Mouse (Mus musculus) neural tube, embryonic 14.5 days (tissue): ENCODE results near the gene Paqr8. TPM values are rescaled to one million over a fixed set of nuclear protein-coding genes. Genes with fewer than 3 reads are reported as not detected.
A peak's percentile ranks its signal among the peaks of the same experiment; 100 is the strongest.
"Not testable (repeated sequence)": the region's sequence is repeated elsewhere in the genome, so short reads cannot be mapped to it uniquely, and the experiment has no call there.

Source experiments
- ATAC-seq: fragments of 200-750 bp; cut with Nextera tagmentation; 2 replicates; pipeline ENCODE4 v1.8.0; 2017; ENCODE audit warnings: low read depth, mild to moderate bottlenecking, moderate TSS enrichment, moderate library complexity
- H3K27ac ChIP-seq: fragments of 300-500 bp; sonication (generic); 2 replicates; pipeline ENCODE4 v1.5.1; 2014; ENCODE audit warnings: low read depth, mild to moderate bottlenecking, control low read depth, low read length, moderate library complexity, mixed read lengths
- H3K27me3 ChIP-seq: fragments of 300-500 bp; sonication (generic); 2 replicates; pipeline ENCODE4 v1.6.1; 2014; ENCODE audit warnings: low read length; ENCODE audit not compliant: control insufficient read depth, insufficient read depth
- H3K36me3 ChIP-seq: fragments of 300-500 bp; sonication (generic); 2 replicates; pipeline ENCODE4 v1.6.1; 2014; ENCODE audit warnings: low read length, mixed read lengths; ENCODE audit not compliant: control insufficient read depth, insufficient read depth
- H3K4me1 ChIP-seq: fragments of 300-500 bp; sonication (generic); 2 replicates; pipeline ENCODE4 v1.6.1; 2014; ENCODE audit warnings: low read length; ENCODE audit not compliant: control insufficient read depth, insufficient read depth
- H3K4me2 ChIP-seq: fragments of 300-500 bp; sonication (generic); 2 replicates; pipeline ENCODE4 v1.6.1; 2014; ENCODE audit warnings: mild to moderate bottlenecking, low read depth, low read length, control low read depth
- H3K4me3 ChIP-seq: fragments of 300-500 bp; sonication (generic); 2 replicates; pipeline ENCODE4 v1.5.1; 2014; ENCODE audit warnings: low read depth, low read length, control low read depth, mixed read lengths
- H3K9ac ChIP-seq: fragments of 300-500 bp; sonication (generic); replicated peaks from 2 replicates; pipeline ENCODE4 v1.6.1; 2014; ENCODE audit warnings: low read depth, mild to moderate bottlenecking, control low read depth, low read length, mixed read lengths
- H3K9me3 ChIP-seq: fragments of 300-500 bp; sonication (generic); 2 replicates; pipeline ENCODE4 v1.6.1; 2016; ENCODE audit warnings: low read length; ENCODE audit not compliant: control insufficient read depth
- WGBS: fragments of 180-500 bp; shearing (Covaris S2); extraction: QIAGEN DNeasy Blood & Tissue Kit; methylation state at CpG from one replicate; pipeline ENCODE4 v1.1.7; 2014; 5-methylcytosine and 5-hydroxymethylcytosine counted together
- polyA plus RNA-seq: library from polyadenylated mRNA; unstranded; fragments of >200 nt; fragmentation: Nextera tagmentation; extraction: Ambion mirVana; gene quantifications from 2 replicates; pipeline ENCODE4 v1.2.1, GENCODE M21; 2014

Gene Paqr8
- polyA plus RNA-seq, 1 experiment from 2014 or later, result 33.2 TPM

DNA sequence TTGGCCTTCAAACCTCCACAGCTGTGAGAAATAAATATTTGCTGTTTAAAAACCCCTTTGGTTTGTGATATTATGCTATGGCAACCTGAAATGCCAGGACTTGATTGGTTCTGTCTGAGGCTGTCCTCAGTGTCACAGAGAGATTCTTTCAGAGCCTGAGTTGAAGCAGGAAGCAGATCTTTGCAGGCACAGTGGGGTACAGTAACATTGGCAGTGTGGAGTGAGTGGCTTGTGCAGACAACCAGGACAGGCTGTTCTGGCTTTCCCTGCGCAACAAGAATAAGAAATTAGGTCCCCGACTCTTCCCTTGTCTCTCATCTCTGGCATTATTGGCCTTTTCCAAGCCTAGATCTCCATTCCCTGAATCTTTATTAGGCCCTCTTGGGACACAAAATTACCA, 29.3 kb downstream of the Paqr8 start:
- Histone ChIP-seq H3K4me2 (no peak overlapping the region), H3K4me1 (no peaks in the 10 kb centered on the region), H3K9ac (no peak overlapping the region), H3K36me3 (no peaks in the 10 kb centered on the region), H3K27ac (no peak overlapping the region), H3K4me3 (no peak overlapping the region), H3K27me3 (no peaks in the 10 kb centered on the region), H3K9me3 (no peaks in the 10 kb centered on the region)
- ATAC-seq, result no peak
- WGBS, result 94% methylated on average over 2 of the region's 2 CpGs

DNA sequence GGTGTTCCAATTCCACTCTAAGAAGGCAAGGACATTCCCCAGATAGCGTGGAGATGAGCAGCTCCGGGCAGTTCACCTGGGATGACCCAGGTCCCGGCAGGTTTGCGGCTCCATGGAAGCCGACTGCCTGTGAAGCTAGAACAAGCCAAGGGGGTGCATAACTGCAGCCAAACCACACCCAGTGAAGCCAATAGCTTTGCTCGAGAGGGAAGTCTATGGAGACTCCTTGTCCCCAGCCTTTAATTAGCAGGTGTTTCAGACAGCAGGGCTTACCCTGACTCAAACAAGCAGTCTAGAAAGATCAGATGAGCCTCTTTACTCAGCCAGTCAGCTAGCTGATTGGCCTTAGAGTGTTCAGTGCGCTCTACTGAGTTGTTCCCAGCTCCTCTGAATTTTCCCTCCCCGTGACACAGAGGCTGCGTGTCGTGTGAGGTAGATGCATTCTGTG, 30.7 kb downstream of the Paqr8 start:
- ATAC-seq, result no peak
- Histone ChIP-seq H3K9ac (no peak overlapping the region), H3K9me3 (no peaks in the 10 kb centered on the region), H3K4me1 (no peaks in the 10 kb centered on the region), H3K27me3 (no peaks in the 10 kb centered on the region), H3K4me3 (no peak overlapping the region), H3K27ac (no peak overlapping the region), H3K36me3 (no peaks in the 10 kb centered on the region), H3K4me2 (no peak overlapping the region)
- 86% methylated on average over 10 of the region's 10 CpGs for WGBS

DNA sequence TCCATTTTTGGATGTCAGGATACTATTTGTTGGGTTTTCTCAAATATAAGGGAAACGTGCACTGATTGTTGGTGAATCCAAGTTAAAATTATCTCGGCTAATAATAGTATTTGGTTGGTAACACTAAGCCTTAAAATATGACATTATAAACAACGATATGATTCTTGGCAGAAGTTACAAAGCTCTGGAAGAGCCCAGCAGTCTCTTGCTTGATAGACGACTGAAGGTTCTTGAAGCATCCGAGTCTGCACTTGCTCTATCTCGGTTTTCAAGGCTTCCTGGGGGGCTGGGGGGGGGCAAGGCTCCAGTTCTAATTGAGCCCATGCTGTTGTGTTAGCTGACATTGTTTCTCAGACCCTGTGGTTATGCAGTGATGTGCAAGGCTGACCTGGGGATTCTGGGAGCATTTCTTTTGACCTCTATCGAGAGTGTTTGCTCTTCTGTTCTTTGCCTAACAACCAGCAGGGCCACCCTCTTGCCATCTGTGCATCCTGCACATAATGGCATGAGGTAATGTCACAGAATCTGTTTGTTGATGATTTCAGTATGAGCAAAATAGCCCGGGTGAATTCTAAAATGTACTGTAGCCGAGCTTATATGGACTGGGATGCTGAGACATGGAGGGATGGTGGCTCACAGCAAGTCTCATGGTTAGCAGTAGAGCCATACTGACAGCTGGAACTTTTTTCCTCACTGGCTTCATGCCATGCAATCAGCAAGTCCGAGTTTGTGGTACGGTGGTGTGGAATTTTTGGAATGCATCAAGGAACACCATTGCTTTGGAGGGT, 32.4 kb downstream of the Paqr8 start:
- Histone ChIP-seq H3K4me3 (no peak overlapping the region), H3K27me3 (no peaks in the 10 kb centered on the region), H3K27ac (no peak overlapping the region), H3K36me3 (no peaks in the 10 kb centered on the region), H3K4me2 (no peak overlapping the region), H3K9me3 (no peaks in the 10 kb centered on the region), H3K9ac (no peak overlapping the region), H3K4me1 (no peaks in the 10 kb centered on the region)
- no peak; the same call in 1 of the 2 replicates for ATAC-seq
- WGBS, result 65% methylated on average over 11 of the region's 11 CpGs

DNA sequence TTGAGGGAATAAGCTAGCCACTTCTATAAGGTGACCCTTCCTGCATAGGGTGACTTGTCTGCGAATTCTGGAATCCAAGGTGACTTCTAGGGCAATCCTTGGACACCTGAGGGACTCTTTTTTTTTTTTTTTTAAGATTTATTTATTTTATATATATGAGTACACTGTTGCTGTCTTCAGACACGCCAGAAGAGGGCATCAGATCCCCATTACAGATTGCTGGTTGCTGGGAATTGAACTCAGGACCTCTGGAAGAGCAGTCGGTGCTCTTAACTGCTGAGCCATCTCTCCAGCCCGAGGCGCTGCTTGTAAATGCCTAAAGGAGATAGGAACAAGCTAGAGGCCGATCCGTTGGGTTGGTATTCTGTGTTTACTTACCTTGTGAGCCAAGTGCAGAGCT, 34.9 kb downstream of the Paqr8 start:
- H3K4me3 ChIP-seq, H3K9ac ChIP-seq, H3K27me3 ChIP-seq, H3K36me3 ChIP-seq, ATAC-seq, H3K4me1 ChIP-seq, H3K4me2 ChIP-seq, H3K27ac ChIP-seq, H3K9me3 ChIP-seq: not testable (repeated sequence)
- 87% methylated on average over 7 of the region's 7 CpGs for WGBS

DNA sequence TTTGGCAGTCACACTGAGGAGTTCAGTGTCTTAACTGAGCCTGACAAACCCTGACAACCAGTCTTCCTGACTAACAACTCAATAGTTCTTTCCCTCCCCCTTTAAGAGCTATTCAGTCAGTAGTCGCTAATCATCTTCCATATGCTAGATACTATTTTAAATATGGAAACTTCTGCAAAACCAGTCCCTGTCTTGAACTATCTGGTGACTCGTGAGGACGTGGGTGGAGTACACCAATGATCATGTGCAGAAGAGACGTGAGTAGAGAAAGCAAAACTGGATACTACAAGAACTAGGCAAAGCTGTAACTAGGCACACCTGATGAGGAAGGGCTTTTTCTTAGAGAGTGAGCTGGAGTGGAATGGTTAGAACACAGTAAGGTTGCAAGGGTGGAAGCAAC, 35.5 kb downstream of the Paqr8 start:
- no peak overlapping the region for H3K4me2 ChIP-seq
- no peaks in the 10 kb centered on the region for H3K36me3 ChIP-seq
- H3K4me3 ChIP-seq, result no peak overlapping the region
- ATAC-seq, result no peak
- WGBS, result 93% methylated on average over 4 of the region's 4 CpGs
- H3K27ac ChIP-seq, result no peak overlapping the region
- H3K4me1 ChIP-seq, result no peaks in the 10 kb centered on the region
- H3K9me3 ChIP-seq, result no peaks in the 10 kb centered on the region
- no peak overlapping the region for H3K9ac ChIP-seq
- no peaks in the 10 kb centered on the region for H3K27me3 ChIP-seq

DNA sequence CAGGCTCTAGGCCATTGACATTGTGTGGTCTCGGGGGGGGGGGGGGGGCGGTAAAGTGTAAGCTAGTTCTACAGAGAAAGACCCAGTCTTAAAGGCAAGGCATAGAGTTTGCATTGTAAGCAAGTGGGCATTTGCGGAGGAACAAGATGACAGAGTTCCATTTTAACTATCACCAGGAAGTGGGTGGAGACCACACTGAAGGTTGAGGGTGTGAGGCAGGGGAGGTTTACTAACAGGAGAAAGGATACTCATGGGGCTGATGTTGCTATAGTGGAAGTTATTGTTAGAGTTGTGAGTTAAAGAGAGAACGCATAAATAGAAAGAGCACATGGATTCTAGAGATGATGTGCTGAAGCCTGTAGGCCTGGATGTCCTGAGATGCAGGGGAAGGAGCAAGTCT, 36.0 kb downstream of the Paqr8 start:
- 81% methylated on average over 4 of the region's 4 CpGs for WGBS
- H3K4me3 ChIP-seq, result no peak overlapping the region
- H3K27ac ChIP-seq, result no peak overlapping the region
- ATAC-seq, result no peak
- H3K9me3 ChIP-seq, result no peaks in the 10 kb centered on the region
- no peaks in the 10 kb centered on the region for H3K27me3 ChIP-seq
- no peak overlapping the region for H3K4me2 ChIP-seq
- no peaks in the 10 kb centered on the region for H3K36me3 ChIP-seq
- no peaks in the 10 kb centered on the region for H3K4me1 ChIP-seq
- H3K9ac ChIP-seq, result no peak overlapping the region

DNA sequence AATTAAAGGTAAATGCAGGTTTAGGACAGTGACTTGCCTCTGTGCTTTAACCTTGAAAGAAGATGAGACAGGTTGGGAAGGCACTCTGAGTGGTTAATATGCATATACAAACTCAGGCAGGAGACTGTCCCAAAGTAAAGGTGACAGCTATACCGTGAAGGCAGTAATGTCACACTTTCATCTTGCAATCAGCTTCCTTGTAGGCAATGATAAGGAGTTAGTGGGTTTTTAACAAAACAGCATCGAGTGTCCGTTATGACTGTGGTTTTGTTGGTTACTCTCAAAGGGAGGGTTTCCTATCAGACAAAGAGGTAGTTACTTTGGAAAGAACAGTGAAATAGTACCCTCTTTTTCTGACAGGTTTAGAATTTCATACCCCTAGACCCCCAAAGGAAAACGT, 38.1 kb downstream of the Paqr8 start:
- Histone ChIP-seq H3K4me2 (no peak overlapping the region), H3K4me3 (no peak overlapping the region), H3K9ac (no peak overlapping the region), H3K27me3 (no peaks in the 10 kb centered on the region), H3K9me3 (no peaks in the 10 kb centered on the region), H3K27ac (no peak overlapping the region), H3K36me3 (no peaks in the 10 kb centered on the region), H3K4me1 (no peaks in the 10 kb centered on the region)
- no peak for ATAC-seq
- WGBS, result 30% methylated on average over 4 of the region's 4 CpGs

DNA sequence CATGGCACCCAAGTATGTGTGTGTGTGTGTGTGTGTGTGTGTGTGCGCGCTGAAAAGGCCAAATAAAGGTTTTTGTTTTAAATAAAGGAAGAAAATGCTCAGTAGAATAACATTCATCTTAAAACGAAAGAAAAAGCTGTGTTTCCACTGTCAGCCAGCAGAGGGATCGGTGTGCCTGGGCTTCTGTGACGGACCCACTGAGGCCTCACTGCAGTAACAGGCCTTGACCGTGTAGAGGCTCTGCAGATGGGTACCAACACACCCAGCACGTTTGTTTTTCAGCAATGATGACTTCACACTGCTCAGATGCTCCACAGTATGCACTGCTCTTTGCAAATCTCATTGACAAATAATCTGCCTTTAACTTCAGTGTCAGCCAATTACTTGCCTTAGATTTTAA, 43.1 kb downstream of the Paqr8 start:
- ATAC-seq, result peak; percentile 88
- WGBS, result 23% methylated on average over 7 of the region's 7 CpGs
- no peak overlapping the region for H3K9ac ChIP-seq
- H3K9me3 ChIP-seq, result no peaks in the 10 kb centered on the region
- no peaks in the 10 kb centered on the region for H3K4me1 ChIP-seq
- no peaks in the 10 kb centered on the region for H3K27me3 ChIP-seq
- no peak overlapping the region for H3K4me2 ChIP-seq
- H3K27ac ChIP-seq, result no peak overlapping the region
- no peak overlapping the region for H3K4me3 ChIP-seq
- H3K36me3 ChIP-seq, result peaks cover 15% of the 10 kb centered on the region

DNA sequence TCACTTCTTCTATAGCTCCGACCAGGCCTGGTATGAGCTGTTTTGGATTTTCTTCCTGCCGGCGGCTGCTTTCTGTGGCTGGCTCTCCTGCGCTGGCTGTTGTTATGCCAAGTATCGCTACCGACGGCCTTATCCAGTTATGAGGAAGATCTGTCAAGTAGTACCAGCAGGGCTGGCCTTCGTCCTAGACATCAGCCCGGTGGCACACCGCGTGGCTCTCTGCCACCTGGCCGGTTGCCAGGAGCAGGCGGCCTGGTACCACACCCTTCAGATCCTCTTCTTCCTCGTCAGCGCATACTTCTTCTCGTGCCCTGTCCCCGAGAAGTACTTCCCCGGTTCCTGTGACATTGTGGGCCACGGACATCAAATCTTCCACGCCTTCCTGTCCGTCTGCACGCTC, 44.7 kb downstream of the Paqr8 start:
- H3K9ac ChIP-seq, result no peak overlapping the region
- H3K4me2 ChIP-seq, result no peak overlapping the region
- no peak overlapping the region for H3K27ac ChIP-seq
- H3K4me3 ChIP-seq, result no peak overlapping the region
- no peaks in the 10 kb centered on the region for H3K4me1 ChIP-seq
- no peaks in the 10 kb centered on the region for H3K9me3 ChIP-seq
- peaks cover 15% of the 10 kb centered on the region for H3K36me3 ChIP-seq
- no peak for ATAC-seq
- WGBS, result 85% methylated on average over 22 of the region's 22 CpGs
- H3K27me3 ChIP-seq, result no peaks in the 10 kb centered on the region
